Mouse (Mus musculus) lung, embryonic 14.5 days (tissue): ENCODE measurements around the gene Traf3ip2. TPM values are rescaled to one million over a fixed set of nuclear protein-coding genes. Genes with fewer than 3 reads are reported as not detected.

Source experiments
- ATAC-seq: fragments of 200-750 bp; cut with Nextera tagmentation; 2 replicates; pipeline ENCODE4 v1.8.0; 2017; ENCODE audit warnings: mild to moderate bottlenecking, moderate TSS enrichment, moderate library complexity; ENCODE audit not compliant: insufficient read depth
- DNase-seq: peaks from one replicate; pipeline ENCODE4 v3.0.0-alpha.2; 2015
- H3K27ac ChIP-seq: fragments of 300-500 bp; sonication (generic); 2 replicates; pipeline ENCODE4 v1.5.1; 2014; ENCODE audit warnings: low read depth, mild to moderate bottlenecking, moderate library complexity
- H3K27me3 ChIP-seq: fragments of 300-500 bp; sonication (generic); 2 replicates; pipeline ENCODE4 v1.6.1; 2014; ENCODE audit warnings: low read length, control low read depth; ENCODE audit not compliant: insufficient read depth
- H3K36me3 ChIP-seq: fragments of 300-500 bp; sonication (generic); 2 replicates; pipeline ENCODE4 v1.6.1; 2014; ENCODE audit warnings: control low read depth; ENCODE audit not compliant: insufficient read depth
- H3K4me1 ChIP-seq: fragments of 300-500 bp; sonication (generic); 2 replicates; pipeline ENCODE4 v1.6.1; 2014; ENCODE audit warnings: antibody characterized with exemption, control low read depth; ENCODE audit not compliant: insufficient read depth
- H3K4me2 ChIP-seq: fragments of 300-500 bp; sonication (generic); 2 replicates; pipeline ENCODE4 v1.6.1; 2014; ENCODE audit warnings: mild to moderate bottlenecking
- H3K4me3 ChIP-seq: fragments of 300-500 bp; sonication (generic); 2 replicates; pipeline ENCODE4 v1.5.1; 2014; ENCODE audit warnings: low read depth, low read length
- H3K9ac ChIP-seq: fragments of 300-500 bp; sonication (generic); 2 replicates; pipeline ENCODE4 v1.6.1; 2014
- H3K9me3 ChIP-seq: fragments of 300-500 bp; sonication (generic); 2 replicates; pipeline ENCODE4 v1.6.1; 2016; ENCODE audit warnings: low read depth, low read length, control low read depth
- CTCF ChIP-seq: IDR thresholded peaks from 2 replicates; pipeline ENCODE4 v1.5.1; 2016; ENCODE audit warnings: antibody characterized with exemption, low read depth
- WGBS: fragments of 180-500 bp; shearing (Covaris S2); extraction: QIAGEN DNeasy Blood & Tissue Kit; methylation state at CpG from one replicate; pipeline ENCODE4 v1.1.7; 2014; 5-methylcytosine and 5-hydroxymethylcytosine counted together
- polyA plus RNA-seq: library from polyadenylated mRNA; unstranded; fragments of >200 nt; fragmentation: Nextera tagmentation; extraction: Ambion mirVana; gene quantifications from 2 replicates; pipeline ENCODE4 v1.2.1, GENCODE M21; 2014

Traf3ip2 gene
- polyA plus RNA-seq, 1 experiment from 2014 or later, result 27.9 TPM

GRCm38 (mm10) chr10:39658901-39659410 lies 46.2 kb downstream of the Traf3ip2 start:
- no peak overlapping the region for H3K9ac ChIP-seq
- H3K4me2 ChIP-seq, result peak overlapping the region; percentile 25; the same call in 1 of the 2 replicates
- H3K36me3 ChIP-seq, result peaks cover 2% of the 10 kb centered on the region; the same call in 1 of the 2 replicates
- peaks cover 35% of the 10 kb centered on the region for H3K4me1 ChIP-seq
- WGBS, result 13% methylated on average over 5 of the region's 5 CpGs
- H3K27me3 ChIP-seq, result no peaks in the 10 kb centered on the region
- H3K27ac ChIP-seq, result peak overlapping the region; percentile 90
- H3K4me3 ChIP-seq, result no peak overlapping the region
- DNase-seq (no peak), ATAC-seq (peak; percentile 8; the same call in 1 of the 2 replicates)
- H3K9me3 ChIP-seq, result no peaks in the 10 kb centered on the region
- TF ChIP-seq CTCF, result no peak

- 4% methylated on average over 11 of the region's 11 CpGs for WGBS
These were observed 46.9 kb downstream of the Traf3ip2 start for GRCm38 (mm10) chr10:39659411-39660268.

GRCm38 (mm10) chr10:39660269-39660655 lies 47.5 kb downstream of the Traf3ip2 start:
- no peaks in the 10 kb centered on the region for H3K36me3 ChIP-seq
- no peak for TF ChIP-seq CTCF
- no peak overlapping the region for H3K4me3 ChIP-seq
- WGBS, result 30% methylated on average over 3 of the region's 3 CpGs
- peaks cover 42% of the 10 kb centered on the region for H3K4me1 ChIP-seq
- no peaks in the 10 kb centered on the region for H3K27me3 ChIP-seq
- H3K9ac ChIP-seq, result no peak overlapping the region
- no peak for ATAC-seq
- no peaks in the 10 kb centered on the region for H3K9me3 ChIP-seq
- peak overlapping the region; percentile 90 for H3K27ac ChIP-seq
- no peak overlapping the region for H3K4me2 ChIP-seq
- DNase-seq, result no peak

More at GRCm38 (mm10) chr10:39659411-39660268, 46.9 kb downstream of the Traf3ip2 start:
- Histone ChIP-seq H3K9ac (no peak overlapping the region), H3K27ac (peak overlapping the region; percentile 90), H3K36me3 (no peaks in the 10 kb centered on the region), H3K4me2 (peak overlapping the region; percentile 25), H3K27me3 (no peaks in the 10 kb centered on the region), H3K4me3 (no peak overlapping the region), H3K4me1 (peaks cover 36% of the 10 kb centered on the region), H3K9me3 (no peaks in the 10 kb centered on the region)
- no peak for TF ChIP-seq CTCF
- DNase-seq (peak; percentile 85), ATAC-seq (peak; percentile 90)

GRCm38 (mm10) chr10:39660698-39661097 lies 48.0 kb downstream of the Traf3ip2 start:
- H3K4me3 ChIP-seq, result no peak overlapping the region
- DNase-seq (no peak), ATAC-seq (no peak)
- no peaks in the 10 kb centered on the region for H3K9me3 ChIP-seq
- no peaks in the 10 kb centered on the region for H3K27me3 ChIP-seq
- peak overlapping the region; percentile 90 for H3K27ac ChIP-seq
- no peak overlapping the region for H3K9ac ChIP-seq
- H3K36me3 ChIP-seq, result no peaks in the 10 kb centered on the region
- TF ChIP-seq CTCF, result no peak
- WGBS, result 40% methylated on average over 5 of the region's 5 CpGs
- H3K4me2 ChIP-seq, result no peak overlapping the region
- peaks cover 43% of the 10 kb centered on the region for H3K4me1 ChIP-seq

GRCm38 (mm10) chr10:39665071-39665502 lies 52.4 kb downstream of the Traf3ip2 start:
- Histone ChIP-seq H3K4me2 (no peak overlapping the region), H3K4me3 (no peak overlapping the region), H3K9ac (no peak overlapping the region), H3K36me3 (0 out of 2 replicates have a peak, but pooled peaks cover 5% of the 10 kb centered on the region), H3K27ac (peak overlapping the region; percentile 44; the same call in 1 of the 2 replicates), H3K4me1 (peaks cover 23% of the 10 kb centered on the region), H3K27me3 (no peaks in the 10 kb centered on the region), H3K9me3 (no peaks in the 10 kb centered on the region)
- no peak for TF ChIP-seq CTCF
- ATAC-seq (peak; percentile 58; the same call in 1 of the 2 replicates), DNase-seq (peak; percentile 62)
- WGBS, result 34% methylated on average over 4 of the region's 4 CpGs

GRCm38 (mm10) chr10:39666027-39666426 lies 53.3 kb downstream of the Traf3ip2 start:
- ATAC-seq, result no peak

GRCm38 (mm10) chr10:39671451-39671850 lies 58.7 kb downstream of the Traf3ip2 start:
- DNase-seq (no peak), ATAC-seq (no peak)
- Histone ChIP-seq H3K9me3 (no peaks in the 10 kb centered on the region), H3K4me1 (0 out of 2 replicates have a peak, but pooled peaks cover 4% of the 10 kb centered on the region), H3K9ac (no peak overlapping the region), H3K27ac (no peak overlapping the region), H3K36me3 (0 out of 2 replicates have a peak, but pooled peaks cover 14% of the 10 kb centered on the region), H3K4me2 (no peak overlapping the region), H3K4me3 (no peak overlapping the region), H3K27me3 (no peaks in the 10 kb centered on the region)
- 88% methylated on average over 1 of the region's 1 CpGs for WGBS
- no peak for TF ChIP-seq CTCF

More at GRCm38 (mm10) chr10:39666027-39666426, 53.3 kb downstream of the Traf3ip2 start:
- Histone ChIP-seq H3K9ac (no peak overlapping the region), H3K4me1 (peaks cover 15% of the 10 kb centered on the region), H3K4me2 (no peak overlapping the region), H3K27me3 (no peaks in the 10 kb centered on the region), H3K9me3 (no peaks in the 10 kb centered on the region), H3K36me3 (0 out of 2 replicates have a peak, but pooled peaks cover 10% of the 10 kb centered on the region), H3K27ac (peak overlapping the region; percentile 66; the same call in 1 of the 2 replicates), H3K4me3 (no peak overlapping the region)
- no peak for TF ChIP-seq CTCF
- WGBS, result 28% methylated on average over 3 of the region's 3 CpGs
- DNase-seq, result no peak
